Mouse (Mus musculus) spleen, adult 2 months (tissue): ENCODE results near the gene Grm7.

Source experiments
- CTCF ChIP-seq: fragments of 200-500 bp; IDR thresholded peaks from 2 replicates; pipeline ENCODE4 v1.5.1; 2011; ENCODE audit warnings: mild to moderate bottlenecking, inconsistent platforms; ENCODE audit not compliant: insufficient read depth, insufficient read length, insufficient replicate concordance; ENCODE audit errors: extremely low read depth
- POLR2A ChIP-seq: fragments of 200-500 bp; IDR thresholded peaks from 2 replicates; pipeline ENCODE4 v1.6.1; 2011; ENCODE audit warnings: low read depth, low read length, inconsistent platforms

GRCm38 (mm10) chr6:111558588-111558987 is 913.2 kb downstream of the Grm7 start:
- TF ChIP-seq CTCF, result no peak
- no peak for TF ChIP-seq POLR2A
